Mouse (Mus musculus): ENCODE data around the gene Nop56. TPM values are rescaled to one million over a fixed set of nuclear protein-coding genes. Genes with fewer than 3 reads are reported as not detected.

The Nop56 gene
- total RNA-seq, 2 experiments from 2014 or later = 748 to 1,066 TPM

- ATAC-seq (replicated peaks; ENCODE audit: low FRiP score, low TSS enrichment, poor library complexity, severe bottlenecking) = no peak
Observed at GRCm38 (mm10) chr2:130294218-130294935, 20.1 kb downstream of the Nop56 start.

- no peak for ATAC-seq (replicated peaks; ENCODE audit: low FRiP score, low TSS enrichment, poor library complexity, severe bottlenecking)
Observed at GRCm38 (mm10) chr2:130294936-130295277, 20.7 kb downstream of the Nop56 start, which contains the start of gene Ebf4. Gene Ebf4 (plus strand): TSS chr2:130295169.

- ATAC-seq (replicated peaks; ENCODE audit: low FRiP score, low TSS enrichment, poor library complexity, severe bottlenecking) = no peak
Observed at GRCm38 (mm10) chr2:130295331-130296133, 21.3 kb downstream of the Nop56 start.

GRCm38 (mm10) chr2:130296134-130296745, 22.0 kb downstream of the Nop56 start:
- ATAC-seq (replicated peaks; ENCODE audit: low FRiP score, low TSS enrichment, poor library complexity, severe bottlenecking) = no peak

GRCm38 (mm10) chr2:130297580-130297979, 23.4 kb downstream of the Nop56 start:
- ATAC-seq (replicated peaks; ENCODE audit: low FRiP score, low TSS enrichment, poor library complexity, severe bottlenecking) = no peak

GRCm38 (mm10) chr2:130303014-130303413, 28.8 kb downstream of the Nop56 start:
- ATAC-seq (replicated peaks; ENCODE audit: low FRiP score, low TSS enrichment, poor library complexity, severe bottlenecking) = no peak

- no peak for ATAC-seq (replicated peaks; ENCODE audit: low FRiP score, low TSS enrichment, poor library complexity, severe bottlenecking)
Observed at GRCm38 (mm10) chr2:130327057-130327456, 52.8 kb downstream of the Nop56 start.

Other genes with a start within 250 kb of the Nop56 start
- gene Tgm6, start 162.0 kb upstream of the Nop56 start, total RNA-seq (2014; fragmentation: Nextera tagmentation) = not detected in 2 replicates
- not detected in 2 replicates for gene Tgm6, start 162.0 kb upstream of the Nop56 start, total RNA-seq (2017)
- 340 and 389 TPM in 2 replicates for gene Snrpb, start 95.0 kb upstream of the Nop56 start, total RNA-seq (2014; fragmentation: Nextera tagmentation)
- gene Snrpb, start 95.0 kb upstream of the Nop56 start, total RNA-seq (2017) = 197 and 273 TPM in 2 replicates
- not detected in 2 replicates for gene Tmc2, start 79.2 kb upstream of the Nop56 start, total RNA-seq (2014; fragmentation: Nextera tagmentation)
- gene Tmc2, start 79.2 kb upstream of the Nop56 start, total RNA-seq (2017) = not detected in 2 replicates
- gene Idh3b, start 10.1 kb downstream of the Nop56 start, total RNA-seq (2014; fragmentation: Nextera tagmentation) = 197 and 240 TPM in 2 replicates
- gene Idh3b, start 10.1 kb downstream of the Nop56 start, total RNA-seq (2017) = 145 and 164 TPM in 2 replicates
- gene Ebf4, start 20.7 kb downstream of the Nop56 start, total RNA-seq (2014; fragmentation: Nextera tagmentation) = not detected in 2 replicates
- not detected in 2 replicates for gene Ebf4, start 20.7 kb downstream of the Nop56 start, total RNA-seq (2017)
- gene Cpxm1, start 123.1 kb downstream of the Nop56 start, total RNA-seq (2014; fragmentation: Nextera tagmentation) = 0.30 and 3.3 TPM in 2 replicates
- 4.0 TPM in 1 of 2 replicates, not detected in the other for gene Cpxm1, start 123.1 kb downstream of the Nop56 start, total RNA-seq (2017)
- gene Gm28372, start 130.8 kb downstream of the Nop56 start, total RNA-seq (2014; fragmentation: Nextera tagmentation) = not detected in 2 replicates
- not detected in 2 replicates for gene Gm28372, start 130.8 kb downstream of the Nop56 start, total RNA-seq (2017)
- not detected in 2 replicates for gene 1700020A23Rik, start 130.8 kb downstream of the Nop56 start, total RNA-seq (2014; fragmentation: Nextera tagmentation)
- gene 1700020A23Rik, start 130.8 kb downstream of the Nop56 start, total RNA-seq (2017) = not detected in 2 replicates
- not detected in 2 replicates for gene Tmem239, start 132.0 kb downstream of the Nop56 start, total RNA-seq (2014; fragmentation: Nextera tagmentation)
- not detected in 2 replicates for gene Tmem239, start 132.0 kb downstream of the Nop56 start, total RNA-seq (2017)
- 150 and 199 TPM in 2 replicates for gene Vps16, start 149.9 kb downstream of the Nop56 start, total RNA-seq (2014; fragmentation: Nextera tagmentation)
- 123 and 151 TPM in 2 replicates for gene Vps16, start 149.9 kb downstream of the Nop56 start, total RNA-seq (2017)
- 5.2 and 7.4 TPM in 2 replicates for gene Pced1a, start 150.3 kb downstream of the Nop56 start, total RNA-seq (2014; fragmentation: Nextera tagmentation)
- 7.2 and 8.2 TPM in 2 replicates for gene Pced1a, start 150.3 kb downstream of the Nop56 start, total RNA-seq (2017)
- 77.0 and 78.4 TPM in 2 replicates for gene Ptpra, start 175.8 kb downstream of the Nop56 start, total RNA-seq (2014; fragmentation: Nextera tagmentation)
- gene Ptpra, start 175.8 kb downstream of the Nop56 start, total RNA-seq (2017) = 159 and 194 TPM in 2 replicates